Mouse (Mus musculus) retina, adult 2 months (tissue): ENCODE measurements around the gene Pcsk7.

Experiments used
- DNase-seq: peaks from one replicate; pipeline ENCODE4 v3.0.0-alpha.2; 2012; ENCODE audit warnings: low read depth, low spot score

Gene Pcsk7

GRCm38 (mm10) chr9:45906355-45907077 lies at the start of gene Pcsk7, which contains the start of gene Rnf214:
Pcsk7 (plus strand) TSS chr9:45906497.
Rnf214 (minus strand) TSS chr9:45906911.
- DNase-seq = peak; percentile 78

GRCm38 (mm10) chr9:45859364-45859763 lies 46.9 kb upstream of the Pcsk7 start:
- DNase-seq = no peak

- no peak for DNase-seq
Measured at GRCm38 (mm10) chr9:45861813-45862212, 44.5 kb upstream of the Pcsk7 start.

GRCm38 (mm10) chr9:45869181-45869580 lies 37.1 kb upstream of the Pcsk7 start:
- no peak for DNase-seq

- no peak for DNase-seq
Measured at GRCm38 (mm10) chr9:45870265-45870664, 36.0 kb upstream of the Pcsk7 start.

GRCm38 (mm10) chr9:45877928-45878327 lies 28.4 kb upstream of the Pcsk7 start:
- no peak for DNase-seq

- DNase-seq = no peak
Measured at GRCm38 (mm10) chr9:45893681-45894080, 12.6 kb upstream of the Pcsk7 start.

- DNase-seq = no peak
Measured at GRCm38 (mm10) chr9:45905196-45905595, 1.1 kb upstream of the Pcsk7 start.

GRCm38 (mm10) chr9:45905811-45906237 lies 473 bp upstream of the Pcsk7 start:
- no peak for DNase-seq

GRCm38 (mm10) chr9:45907078-45907428 lies 756 bp downstream of the Pcsk7 start:
- no peak for DNase-seq

GRCm38 (mm10) chr9:45910995-45911394 lies 4.7 kb downstream of the Pcsk7 start:
- no peak for DNase-seq

GRCm38 (mm10) chr9:45911673-45912072 lies 5.4 kb downstream of the Pcsk7 start:
- no peak for DNase-seq

GRCm38 (mm10) chr9:45915659-45916058 lies 9.4 kb downstream of the Pcsk7 start:
- no peak for DNase-seq

GRCm38 (mm10) chr9:45917041-45917934 lies 11.0 kb downstream of the Pcsk7 start:
- no peak for DNase-seq

GRCm38 (mm10) chr9:45919895-45920294 lies 13.6 kb downstream of the Pcsk7 start:
- no peak for DNase-seq

GRCm38 (mm10) chr9:45929285-45929684 lies 23.0 kb downstream of the Pcsk7 start:
- no peak for DNase-seq

- no peak for DNase-seq
Measured at GRCm38 (mm10) chr9:45931958-45932357, 25.7 kb downstream of the Pcsk7 start.

GRCm38 (mm10) chr9:45932571-45933415 lies 26.5 kb downstream of the Pcsk7 start:
- DNase-seq = no peak

GRCm38 (mm10) chr9:45935628-45936210 lies 29.4 kb downstream of the Pcsk7 start, which contains the start of gene Tagln:
Tagln (minus strand) TSS chr9:45936058.
- no peak for DNase-seq

GRCm38 (mm10) chr9:45936883-45937282 lies 30.6 kb downstream of the Pcsk7 start:
- peak; percentile 38 for DNase-seq

- DNase-seq = no peak
Measured at GRCm38 (mm10) chr9:45938088-45938487, 31.8 kb downstream of the Pcsk7 start.
